Mouse (Mus musculus): Measurements from ENCODE around the gene Olfr605.
"Not testable (repeated sequence)": the region's sequence is repeated elsewhere in the genome, so short reads cannot be mapped to it uniquely, and the experiment has no call there.

Gene Olfr605

GRCm38 (mm10) chr7:103445339-103445738 is at the start of gene Olfr605:
Gene Olfr605, minus strand, starts transcription at chr7:103445439.
- DNase-seq = no peak

GRCm38 (mm10) chr7:103477106-103477505 is 31.9 kb upstream of the Olfr605 start:
- not testable (repeated sequence) for DNase-seq

GRCm38 (mm10) chr7:103469577-103469976 is 24.3 kb upstream of the Olfr605 start, which contains the start of gene Olfr608:
Gene Olfr608, plus strand, starts transcription at chr7:103469877.
- no peak for DNase-seq

GRCm38 (mm10) chr7:103460590-103460989 is 15.4 kb upstream of the Olfr605 start:
- DNase-seq = no peak

- no peak for DNase-seq
Observed at GRCm38 (mm10) chr7:103448746-103449145, 3.5 kb upstream of the Olfr605 start, which contains the start of gene Olfr606. Gene Olfr606, plus strand, starts transcription at chr7:103449046.

GRCm38 (mm10) chr7:103414772-103415171 is 30.5 kb downstream of the Olfr605 start, which contains the start of gene Usp17lc:
Gene Usp17lc, plus strand, starts transcription at chr7:103415072.
- not testable (repeated sequence) for DNase-seq

GRCm38 (mm10) chr7:103406521-103407055 is 38.7 kb downstream of the Olfr605 start:
- DNase-seq = not testable (repeated sequence)

- no peak for DNase-seq
Observed at GRCm38 (mm10) chr7:103398981-103399380, 46.3 kb downstream of the Olfr605 start.

- no peak for DNase-seq
Observed at GRCm38 (mm10) chr7:103397758-103398157, 47.5 kb downstream of the Olfr605 start.
